Mouse (Mus musculus) thymus, adult 2 months (tissue): ENCODE results near the gene Emilin1.
A peak's percentile ranks its signal among the peaks of the same experiment; 100 is the strongest.

Experiments
- CTCF ChIP-seq: fragments of 200-500 bp; IDR thresholded peaks from 2 replicates; pipeline ENCODE4 v1.5.1; 2012; ENCODE audit warnings: mild to moderate bottlenecking, control low read depth, low read length, moderate library complexity, borderline replicate concordance; ENCODE audit not compliant: control insufficient read depth, poor library complexity, insufficient read depth; ENCODE audit errors: extremely low read depth
- POLR2A ChIP-seq: fragments of 200-500 bp; IDR thresholded peaks from 2 replicates; pipeline ENCODE4 v1.6.1; 2012; ENCODE audit warnings: mild to moderate bottlenecking, low read length, control low read depth, moderate library complexity; ENCODE audit not compliant: control insufficient read depth, poor library complexity, insufficient read depth; ENCODE audit errors: extremely low read depth

DNA sequence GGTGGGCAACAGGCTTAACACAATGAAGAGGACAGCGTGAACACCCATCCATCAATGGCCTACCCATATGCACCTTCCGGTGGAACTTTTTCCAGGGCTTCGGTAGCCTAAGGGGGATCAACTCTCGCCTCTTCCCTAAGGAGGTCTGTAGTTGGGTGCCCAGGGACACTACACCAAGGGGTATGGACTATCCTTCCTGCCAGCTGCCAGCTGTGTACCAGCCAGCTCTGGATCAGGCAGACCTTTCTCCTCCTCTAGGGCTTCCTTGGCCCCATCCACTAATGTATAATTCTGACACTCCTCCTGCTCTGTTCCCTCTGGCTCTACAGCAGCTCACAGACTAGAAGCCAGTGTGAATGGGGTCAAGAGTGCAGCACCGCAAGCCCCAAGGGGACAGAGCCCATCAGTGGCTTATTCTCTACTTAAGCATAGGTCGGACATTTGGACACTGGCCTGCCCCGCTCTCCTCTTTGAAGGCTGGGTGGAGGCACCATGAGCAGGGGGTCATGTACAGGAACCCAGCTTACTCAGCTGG, 966 bp downstream of the Emilin1 start:
- TF ChIP-seq CTCF (no peak), POLR2A (0 out of 2 replicates have a peak, but pooled peaks have one; percentile 23)
